Mouse (Mus musculus) B cell, adult 2 months (primary cell): ENCODE data around the gene Mtrr.
"Not testable (repeated sequence)": the region's sequence is repeated elsewhere in the genome, so short reads cannot be mapped to it uniquely, and the experiment has no call there.

Experiments used
- DNase-seq, 2 experiments: peaks; one replicate each; pipeline ENCODE4 v3.0.0; 2022

The Mtrr gene

GRCm38 (mm10) chr13:68568110-68568509, 13.8 kb downstream of the Mtrr start:
- no peak for DNase-seq

- not testable (repeated sequence) for DNase-seq
These were observed 28.6 kb downstream of the Mtrr start for GRCm38 (mm10) chr13:68553391-68553790.
